Mouse (Mus musculus) ES-E14 (cell line): ENCODE measurements at regions not wholly inside any gene's neighbourhood (a gene's known extent, or its start where the extent isn't known, plus 50 kb on each side); places are given as distances from the start of the nearest gene placed in this dataset.

Experiments
- DNase-seq: peaks from one replicate; pipeline ENCODE4 v3.0.0-alpha.2; 2013; ENCODE audit warnings: low read depth, low spot score
- H3K27ac ChIP-seq: 2 replicates; pipeline ENCODE4 v1.5.1; 2012; ENCODE audit warnings: low read depth, mild to moderate bottlenecking, low read length, moderate library complexity, mixed read lengths; ENCODE audit not compliant: poor library complexity, insufficient read depth, severe bottlenecking
- H3K36me3 ChIP-seq: 2 replicates; pipeline ENCODE4 v1.6.1; 2012; ENCODE audit warnings: mild to moderate bottlenecking, low read length, moderate library complexity, mixed read lengths; ENCODE audit not compliant: control insufficient read depth, poor library complexity, insufficient read depth, severe bottlenecking
- H3K4me1 ChIP-seq, 2 experiments: fragments of 150-350 bp in 1 of 2; sonication (generic) in 1 of 2; 2 replicates each; pipeline ENCODE4 v1.6.1; 2012; ENCODE audit warnings: low read length in 2 of 2, mild to moderate bottlenecking in 1 of 2, mixed read lengths in 1 of 2; ENCODE audit not compliant: control insufficient read depth in 2 of 2, insufficient read depth in 2 of 2, poor library complexity in 1 of 2
- H3K4me3 ChIP-seq, 2 experiments: fragments of 150-350 bp in 1 of 2; sonication (generic) in 1 of 2; 2 replicates each; pipeline ENCODE4 v1.5.1; 2012; ENCODE audit warnings: low read length in 2 of 2, low read depth in 1 of 2, mild to moderate bottlenecking in 1 of 2, mixed read lengths in 1 of 2; ENCODE audit not compliant: insufficient read depth in 1 of 2, poor library complexity in 1 of 2, severe bottlenecking in 1 of 2
- H3K9ac ChIP-seq: 2 replicates; pipeline ENCODE4 v1.6.1; 2012; ENCODE audit warnings: low read depth, mild to moderate bottlenecking, low read length, mixed read lengths; ENCODE audit not compliant: poor library complexity, insufficient read depth, severe bottlenecking
- H3K9me3 ChIP-seq: fragments of 150-350 bp; sonication (generic); 2 replicates; pipeline ENCODE4 v1.6.1; 2012; ENCODE audit warnings: low read depth, mild to moderate bottlenecking, low read length; ENCODE audit not compliant: control insufficient read depth, insufficient read depth
- CHD2 ChIP-seq: IDR thresholded peaks from 2 replicates; pipeline ENCODE4 v1.6.1; 2014; ENCODE audit warnings: mild to moderate bottlenecking, low read depth, low read length, inconsistent platforms
- HCFC1 ChIP-seq: IDR thresholded peaks from 2 replicates; pipeline ENCODE4 v1.6.1; 2012; ENCODE audit warnings: low read length, inconsistent platforms, borderline replicate concordance; ENCODE audit not compliant: insufficient read depth
- MAFK ChIP-seq: IDR thresholded peaks from 2 replicates; pipeline ENCODE4 v1.6.1; 2014; ENCODE audit warnings: mild to moderate bottlenecking, low read depth, low read length, inconsistent platforms; ENCODE audit not compliant: insufficient read depth
- ZC3H11A ChIP-seq: IDR thresholded peaks from 2 replicates; pipeline ENCODE4 v1.6.1; 2012; ENCODE audit warnings: low read depth, mild to moderate bottlenecking, inconsistent platforms, low read length, borderline replicate concordance
- ZNF384 ChIP-seq: IDR thresholded peaks from 2 replicates; pipeline ENCODE4 v1.6.1; 2012; ENCODE audit warnings: low read depth, low read length, inconsistent platforms
- in situ Hi-C, 2 experiments: fragments of 600-800 bp; cut with MboI; formaldehyde crosslinking; loops; one replicate each; pipeline ENCODE4 v1.15.1; 2025; ENCODE audit warnings: low sequenced_read_pairs in 2 of 2, inconsistent platforms in 1 of 2; ENCODE audit not compliant: unreplicated experiment in 2 of 2

GRCm38 (mm10) chr2:146575610-146576297 lies 63.6 kb upstream of the Ralgapa2 start:
- in situ Hi-C loops = no loop called here
- H3K27ac ChIP-seq = no peak overlapping the region
- TF ChIP-seq HCFC1 = no peak
- TF ChIP-seq MAFK = no peak
- no peak for TF ChIP-seq CHD2

GRCm38 (mm10) chr2:146576298-146576905 lies 64.3 kb upstream of the Ralgapa2 start:
- DNase-seq = no peak
- no peak overlapping the region for H3K4me3 ChIP-seq
- H3K36me3 ChIP-seq = no peaks in the 10 kb centered on the region
- no peak overlapping the region for H3K27ac ChIP-seq
- H3K9me3 ChIP-seq = no peaks in the 10 kb centered on the region
- TF ChIP-seq ZNF384 = no peak
- TF ChIP-seq MAFK = no peak
- TF ChIP-seq CHD2 = no peak
- TF ChIP-seq HCFC1 = no peak
- TF ChIP-seq ZC3H11A = no peak
- in situ Hi-C loops = no loop called here
- H3K9ac ChIP-seq = no peak overlapping the region
- H3K4me1 ChIP-seq = peaks cover 5 to 8% of the 10 kb centered on the region in 2 experiments

More at GRCm38 (mm10) chr2:146575610-146576297, 63.6 kb upstream of the Ralgapa2 start:
- Histone ChIP-seq H3K4me1 (peaks cover 5 to 8% of the 10 kb centered on the region in 2 experiments), H3K9ac (no peak overlapping the region), H3K4me3 (no peak overlapping the region), H3K36me3 (no peaks in the 10 kb centered on the region), H3K9me3 (no peaks in the 10 kb centered on the region)
- DNase-seq = no peak

GRCm38 (mm10) chr2:146577096-146577495 lies 65.0 kb upstream of the Ralgapa2 start:
- no peaks in the 10 kb centered on the region for H3K9me3 ChIP-seq
- H3K36me3 ChIP-seq = no peaks in the 10 kb centered on the region
- H3K4me1 ChIP-seq = peaks cover 5 to 6% of the 10 kb centered on the region in 2 experiments
- TF ChIP-seq ZNF384 (no peak), CHD2 (no peak), HCFC1 (no peak), ZC3H11A (no peak), MAFK (no peak)
- in situ Hi-C loops = no loop called here
- H3K4me3 ChIP-seq = no peak overlapping the region
- no peak overlapping the region for H3K9ac ChIP-seq
- DNase-seq = no peak
- H3K27ac ChIP-seq = no peak overlapping the region

- in situ Hi-C loops = no loop called here
- H3K4me1 ChIP-seq = peaks cover 3 to 5% of the 10 kb centered on the region in 2 experiments; a peak in 3 of 4 replicates
- no peaks in the 10 kb centered on the region for H3K9me3 ChIP-seq
- H3K36me3 ChIP-seq = no peaks in the 10 kb centered on the region
- no peak for DNase-seq
- no peak for TF ChIP-seq HCFC1
- no peak for TF ChIP-seq MAFK
- no peak for TF ChIP-seq CHD2
- no peak for TF ChIP-seq ZC3H11A
- no peak for TF ChIP-seq ZNF384
- no peak overlapping the region for H3K9ac ChIP-seq
- H3K4me3 ChIP-seq = no peak overlapping the region
- H3K27ac ChIP-seq = no peak overlapping the region
These were observed 69.1 kb upstream of the Ralgapa2 start for GRCm38 (mm10) chr2:146581220-146581619.
